Mouse (Mus musculus): ENCODE measurements at regions not wholly inside any gene's neighbourhood (a gene's known extent, or its start where the extent isn't known, plus 50 kb on each side); places are given as distances from the start of the nearest gene placed in this dataset.

DNA sequence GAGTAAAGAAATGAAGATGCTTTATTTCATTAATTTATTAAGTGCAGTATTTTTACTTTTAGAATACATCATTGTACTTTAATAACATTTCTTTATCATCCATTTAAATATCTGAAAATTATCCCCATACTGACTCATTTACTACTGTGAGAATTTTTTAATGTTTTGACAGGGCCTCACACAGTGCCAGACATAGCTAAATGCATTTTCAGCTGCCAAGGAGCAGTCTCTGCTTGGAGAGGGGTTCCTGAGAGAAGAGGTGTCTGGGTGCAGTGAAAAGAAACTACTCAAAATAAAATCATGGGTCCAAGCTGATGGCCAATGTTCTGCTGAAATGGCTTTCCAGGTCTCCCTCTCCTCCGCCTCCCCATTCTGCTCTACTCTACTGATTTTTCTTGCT is 1116.3 kb upstream of the Ppp6c start:
- DNase-seq (ENCODE audit: low spot score): no peak
- 100% methylated on average over 1 of the region's 1 CpGs for WGBS
- H3K4me2 ChIP-seq (ENCODE audit: low read depth): no peak overlapping the region
- H3K9me3 ChIP-seq (ENCODE audit: control insufficient read depth, low read length): no peaks in the 10 kb centered on the region
- H3K27ac ChIP-seq (ENCODE audit: low read depth, low read length): no peak overlapping the region
- no peaks in the 10 kb centered on the region for H3K36me3 ChIP-seq (ENCODE audit: control insufficient read depth, insufficient read depth, low read length)
- H3K27me3 ChIP-seq (ENCODE audit: control insufficient read depth, insufficient read depth, low read length): no peaks in the 10 kb centered on the region
- no peak overlapping the region for H3K4me3 ChIP-seq (ENCODE audit: low read depth, low read length)
- no peak overlapping the region for H3K9ac ChIP-seq (ENCODE audit: low read length)
- H3K4me1 ChIP-seq (ENCODE audit: control insufficient read depth, insufficient read depth, low read length): no peaks in the 10 kb centered on the region
- ATAC-seq (ENCODE audit: insufficient read depth, low FRiP score, low TSS enrichment): no peak

- Histone ChIP-seq H3K27me3 (ENCODE audit: control insufficient read depth, insufficient read depth, low read length) (no peaks in the 10 kb centered on the region), H3K4me3 (ENCODE audit: low read depth, low read length) (no peak overlapping the region), H3K9ac (ENCODE audit: low read length) (no peak overlapping the region), H3K4me1 (ENCODE audit: control insufficient read depth, insufficient read depth, low read length) (no peaks in the 10 kb centered on the region), H3K9me3 (ENCODE audit: control insufficient read depth, low read length) (no peaks in the 10 kb centered on the region), H3K36me3 (ENCODE audit: control insufficient read depth, insufficient read depth, low read length) (no peaks in the 10 kb centered on the region), H3K4me2 (ENCODE audit: low read depth) (no peak overlapping the region), H3K27ac (ENCODE audit: low read depth, low read length) (no peak overlapping the region)
- peak; percentile 16 for DNase-seq (ENCODE audit: low spot score)
- ATAC-seq (ENCODE audit: insufficient read depth, low FRiP score, low TSS enrichment): peak; percentile 79
These were observed 1106.1 kb upstream of the Ppp6c start for GRCm38 (mm10) chr2:40332294-40332874.

GRCm38 (mm10) chr2:40321506-40321905 is 1095.3 kb upstream of the Ppp6c start:
- 44% methylated on average over 2 of the region's 2 CpGs for WGBS
- DNase-seq (ENCODE audit: low spot score): no peak
- no peak overlapping the region for H3K9ac ChIP-seq (ENCODE audit: low read length)
- H3K4me2 ChIP-seq (ENCODE audit: low read depth): no peak overlapping the region
- H3K4me3 ChIP-seq (ENCODE audit: low read depth, low read length): no peak overlapping the region
- no peaks in the 10 kb centered on the region for H3K27me3 ChIP-seq (ENCODE audit: control insufficient read depth, insufficient read depth, low read length)
- no peaks in the 10 kb centered on the region for H3K36me3 ChIP-seq (ENCODE audit: control insufficient read depth, insufficient read depth, low read length)
- H3K9me3 ChIP-seq (ENCODE audit: control insufficient read depth, low read length): no peaks in the 10 kb centered on the region
- no peak for ATAC-seq (ENCODE audit: insufficient read depth, low FRiP score, low TSS enrichment)
- no peak overlapping the region for H3K27ac ChIP-seq (ENCODE audit: low read depth, low read length)
- no peaks in the 10 kb centered on the region for H3K4me1 ChIP-seq (ENCODE audit: control insufficient read depth, insufficient read depth, low read length)

DNA sequence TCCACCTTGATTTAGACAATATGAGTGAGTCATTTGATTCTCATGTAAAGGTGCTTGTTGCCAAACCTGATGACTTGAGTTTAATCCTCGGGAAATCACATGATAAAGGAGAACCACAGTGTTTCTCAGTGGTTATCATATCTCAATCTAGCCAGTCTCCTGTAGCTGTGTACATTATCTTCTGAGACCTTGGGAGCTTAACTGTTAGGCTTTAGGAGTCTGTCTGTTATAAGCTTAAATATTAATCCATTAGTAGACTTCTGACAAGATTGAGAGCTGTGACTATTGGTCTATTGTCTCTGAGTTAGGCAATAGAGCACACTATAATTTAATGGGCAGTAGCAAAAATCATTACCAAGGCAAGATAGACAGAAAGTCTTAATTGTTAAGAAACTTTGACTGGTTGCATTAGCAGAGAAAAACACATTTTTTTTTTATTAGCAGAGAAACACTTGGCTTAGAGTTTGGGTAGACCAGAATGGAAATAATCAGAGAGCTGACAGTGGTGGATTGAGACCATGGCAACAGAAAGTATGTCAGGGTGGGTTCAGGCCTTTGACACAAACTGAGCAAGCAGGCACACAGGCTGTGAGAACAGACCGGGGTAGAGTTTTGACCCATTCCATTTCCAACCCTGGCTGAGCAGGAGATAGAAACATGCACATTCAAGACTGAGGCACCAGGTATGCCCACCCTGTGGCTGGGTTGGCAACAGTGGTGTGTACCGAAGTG is 1094.6 kb upstream of the Ppp6c start:
- ATAC-seq (ENCODE audit: insufficient read depth, low FRiP score, low TSS enrichment) (no peak), DNase-seq (ENCODE audit: low spot score) (no peak)
- Histone ChIP-seq H3K36me3 (ENCODE audit: control insufficient read depth, insufficient read depth, low read length) (no peaks in the 10 kb centered on the region), H3K9me3 (ENCODE audit: control insufficient read depth, low read length) (no peaks in the 10 kb centered on the region), H3K4me3 (ENCODE audit: low read depth, low read length) (no peak overlapping the region), H3K4me2 (ENCODE audit: low read depth) (no peak overlapping the region), H3K9ac (ENCODE audit: low read length) (no peak overlapping the region), H3K4me1 (ENCODE audit: control insufficient read depth, insufficient read depth, low read length) (no peaks in the 10 kb centered on the region), H3K27ac (ENCODE audit: low read depth, low read length) (no peak overlapping the region), H3K27me3 (ENCODE audit: control insufficient read depth, insufficient read depth, low read length) (no peaks in the 10 kb centered on the region)
- 71% methylated on average over 3 of the region's 3 CpGs for WGBS
